Mouse (Mus musculus) C2C12 (cell line): ENCODE measurements at regions not wholly inside any gene's neighbourhood (a gene's known extent, or its start where the extent isn't known, plus 50 kb on each side); places are given as distances from the start of the nearest gene placed in this dataset.
"Not testable (repeated sequence)": the region's sequence is repeated elsewhere in the genome, so short reads cannot be mapped to it uniquely, and the experiment has no call there.

Experiments
- H3K27me3 ChIP-seq: one replicate; pipeline ENCODE4 v1.6.1; 2011; ENCODE audit not compliant: control insufficient read depth, insufficient read depth, insufficient read length
- H3K36me3 ChIP-seq: one replicate; pipeline ENCODE4 v1.6.1; 2011; ENCODE audit not compliant: control insufficient read depth, insufficient read depth
- H3K4me3 ChIP-seq: one replicate; pipeline ENCODE4 v1.5.1; 2011; ENCODE audit warnings: mild to moderate bottlenecking, control low read depth; ENCODE audit not compliant: poor library complexity, insufficient read depth, severe bottlenecking
- H3K79me2 ChIP-seq: one replicate; pipeline ENCODE4 v1.6.1; 2011; ENCODE audit not compliant: control insufficient read depth, insufficient read depth
- H3K79me3 ChIP-seq: one replicate; pipeline ENCODE4 v1.6.1; 2011; ENCODE audit warnings: low read depth, control low read depth
- H3ac ChIP-seq: one replicate; pipeline ENCODE3; 2011; ENCODE audit warnings: low read depth; ENCODE audit not compliant: control insufficient read depth, insufficient read length
- CEBPB ChIP-seq: IDR thresholded peaks from one replicate; pipeline ENCODE4 v1.6.1; 2011; ENCODE audit warnings: low read depth, mild to moderate bottlenecking, control low read depth, moderate library complexity
- CTCF ChIP-seq: IDR thresholded peaks from one replicate; pipeline ENCODE4 v1.5.1; 2011; ENCODE audit not compliant: control insufficient read depth, insufficient read depth, insufficient read length
- FOSL1 ChIP-seq: IDR thresholded peaks from one replicate; pipeline ENCODE4 v1.8.0; 2011; ENCODE audit warnings: mild to moderate bottlenecking, low read length; ENCODE audit not compliant: poor library complexity, insufficient read depth, severe bottlenecking
- MAX ChIP-seq: IDR thresholded peaks from one replicate; pipeline ENCODE4 v1.6.1; 2011; ENCODE audit warnings: mild to moderate bottlenecking, control low read depth
- MYOD1 ChIP-seq: IDR thresholded peaks from one replicate; pipeline ENCODE4 v1.6.1; 2011; ENCODE audit warnings: low read depth; ENCODE audit not compliant: control insufficient read depth, insufficient read length
- MYOG ChIP-seq: IDR thresholded peaks from one replicate; pipeline ENCODE4 v1.6.1; 2011; ENCODE audit not compliant: control insufficient read depth, insufficient read length; ENCODE audit errors: extremely low read depth
- USF1 ChIP-seq: IDR thresholded peaks from one replicate; pipeline ENCODE4 v1.6.1; 2011; ENCODE audit warnings: low read depth, mild to moderate bottlenecking, control low read depth, moderate library complexity

DNA sequence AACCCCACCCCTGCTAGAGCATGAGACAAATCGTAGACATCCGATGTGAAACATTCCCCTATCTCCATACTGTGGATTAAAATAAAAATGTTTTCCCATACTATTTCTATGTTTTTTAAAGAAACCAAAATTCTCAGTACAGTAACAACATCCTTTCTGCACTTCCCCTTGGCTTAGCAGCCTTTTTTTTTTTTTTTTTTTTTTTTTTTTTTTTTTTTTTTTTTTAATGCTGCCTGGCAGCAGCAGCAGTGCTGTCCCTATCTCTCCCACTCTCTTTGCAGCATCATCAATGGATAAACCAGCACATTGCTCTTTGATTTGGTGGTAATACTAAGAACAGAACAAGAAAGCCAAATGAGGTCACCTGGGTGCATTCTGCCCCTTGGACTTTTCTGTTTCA, 239.3 kb upstream of the Ell2 start:
- H3K79me3 ChIP-seq = no peaks in the 10 kb centered on the region
- H3K27me3 ChIP-seq = no peaks in the 10 kb centered on the region
- no peaks in the 10 kb centered on the region for H3K36me3 ChIP-seq
- H3ac ChIP-seq = no peak overlapping the region
- no peak for TF ChIP-seq FOSL1
- TF ChIP-seq MYOD1 = no peak
- no peak for TF ChIP-seq CEBPB
- TF ChIP-seq CTCF = no peak
- no peak for TF ChIP-seq USF1
- TF ChIP-seq MAX = no peak
- no peak overlapping the region for H3K4me3 ChIP-seq
- H3K79me2 ChIP-seq = no peaks in the 10 kb centered on the region

DNA sequence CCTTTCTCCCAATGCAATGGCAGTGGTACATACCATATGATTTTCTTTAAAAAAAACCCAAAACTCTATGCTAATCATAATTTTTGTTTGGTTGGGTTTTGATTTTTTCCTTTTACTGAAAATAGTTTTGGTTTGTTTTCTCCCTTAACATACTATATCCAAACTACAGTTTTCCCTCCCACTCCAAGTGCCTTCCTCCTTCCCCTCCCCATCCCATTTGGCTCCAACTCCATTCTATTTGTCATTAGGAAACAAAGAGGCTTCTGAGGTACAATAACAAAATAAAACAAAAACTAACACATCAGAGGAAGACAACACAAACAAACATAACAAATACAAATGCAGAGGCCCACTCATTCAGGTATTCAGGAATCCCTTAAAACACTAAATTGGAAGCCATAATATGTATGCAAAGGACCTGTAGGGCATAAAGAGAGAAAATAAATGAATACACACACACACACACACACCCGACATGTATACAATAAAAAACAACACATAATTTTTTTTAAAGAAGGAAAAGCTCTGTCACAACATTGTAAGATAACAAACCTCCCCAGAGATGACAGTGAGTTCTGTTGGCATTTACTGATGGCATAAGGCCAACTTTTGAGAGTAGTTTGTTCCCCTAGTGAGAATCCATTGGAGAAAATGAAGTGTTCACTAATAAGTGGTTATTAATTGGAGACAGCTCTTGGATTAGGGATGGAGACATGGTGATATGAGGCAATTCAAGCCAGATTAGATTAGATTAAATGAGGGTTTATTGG, 230.5 kb upstream of the Ell2 start:
- Histone ChIP-seq H3K27me3 (no peaks in the 10 kb centered on the region), H3K79me3 (no peaks in the 10 kb centered on the region), H3K4me3 (no peak overlapping the region), H3ac (no peak overlapping the region), H3K36me3 (no peaks in the 10 kb centered on the region), H3K79me2 (no peaks in the 10 kb centered on the region)
- no peak for TF ChIP-seq MYOG
- TF ChIP-seq USF1 = no peak
- no peak for TF ChIP-seq CEBPB
- no peak for TF ChIP-seq MYOD1
- TF ChIP-seq FOSL1 = no peak
- TF ChIP-seq CTCF = no peak
- no peak for TF ChIP-seq MAX

DNA sequence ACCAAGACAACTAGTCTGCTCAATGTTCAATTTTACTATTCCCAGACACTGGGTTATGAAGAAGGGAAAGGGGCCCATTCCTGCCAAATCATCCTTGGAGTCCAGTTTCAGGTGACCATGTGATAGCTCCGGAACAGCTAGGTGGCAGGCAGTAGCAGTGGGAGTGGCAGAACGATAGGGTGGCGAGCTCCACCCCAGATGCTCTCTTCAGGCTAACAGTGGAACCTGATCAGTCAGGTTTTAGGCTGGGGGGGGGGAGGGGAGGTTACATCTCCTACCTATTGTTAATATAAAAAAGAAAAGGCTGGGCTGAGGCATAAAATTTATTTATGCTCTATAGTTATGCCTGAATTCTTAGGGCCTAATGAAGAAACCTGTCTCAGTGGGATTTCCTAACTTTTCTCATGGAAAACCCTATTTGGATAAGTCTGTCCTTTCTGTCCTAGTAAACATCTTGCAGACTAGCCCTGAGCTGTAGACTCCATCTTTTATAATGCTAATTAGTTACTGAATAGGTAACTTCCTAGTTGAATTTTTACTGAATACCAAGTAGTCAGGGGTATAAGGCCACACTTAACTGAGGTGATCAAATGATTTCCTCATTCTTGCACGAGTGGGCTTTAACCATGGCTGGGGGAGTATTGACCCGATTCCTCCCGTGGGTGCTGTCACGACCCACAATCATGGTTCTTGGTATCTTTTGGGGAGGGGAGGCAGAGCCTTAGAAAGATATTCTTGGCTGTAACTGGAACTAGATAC, 223.2 kb upstream of the Ell2 start:
- not testable (repeated sequence) for H3ac ChIP-seq, H3K4me3 ChIP-seq, H3K27me3 ChIP-seq, H3K36me3 ChIP-seq, H3K79me3 ChIP-seq, H3K79me2 ChIP-seq

DNA sequence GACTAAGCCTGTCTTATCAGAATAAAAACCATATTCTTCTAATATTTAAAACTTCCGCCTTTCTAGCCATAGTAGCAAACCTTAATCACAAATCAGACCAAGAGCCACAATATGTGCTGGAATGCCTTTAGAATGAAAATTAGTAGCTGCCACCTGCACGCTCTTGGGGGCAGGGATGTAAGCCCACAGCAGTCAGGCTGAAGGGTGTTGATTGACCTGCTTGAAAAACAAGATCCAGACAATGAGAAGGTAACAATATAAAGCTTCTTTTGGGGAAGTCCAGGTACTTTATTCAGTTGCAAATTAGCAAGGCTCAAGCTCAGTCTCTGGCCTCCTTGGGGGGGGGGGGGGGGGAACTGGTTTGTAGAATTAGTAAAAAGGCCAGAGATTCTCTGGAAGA, 222.3 kb upstream of the Ell2 start:
- H3K27me3 ChIP-seq, H3K36me3 ChIP-seq, H3K79me3 ChIP-seq, H3K4me3 ChIP-seq, H3ac ChIP-seq, H3K79me2 ChIP-seq: not testable (repeated sequence)

DNA sequence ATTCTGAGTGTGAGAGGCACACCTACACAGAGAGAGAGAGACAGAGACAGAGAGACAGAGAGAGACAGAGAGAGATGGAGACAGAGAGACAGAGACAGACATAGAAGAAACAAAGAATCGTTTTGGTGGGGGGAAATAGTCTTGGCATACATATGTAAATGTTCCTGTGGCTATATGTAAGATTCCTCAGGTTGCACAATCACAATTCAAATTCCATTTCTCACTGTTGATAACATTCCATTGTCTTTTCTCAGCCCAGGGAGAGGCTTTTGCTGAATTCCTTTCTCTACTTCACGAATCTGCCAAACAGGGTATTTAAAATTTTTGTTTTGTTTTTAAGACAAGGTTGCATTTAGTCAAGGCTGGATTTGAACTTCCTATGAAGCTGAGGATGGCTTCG, 205.0 kb upstream of the Ell2 start:
- peak; percentile 69 for TF ChIP-seq CEBPB
- TF ChIP-seq CTCF = no peak
- no peak for TF ChIP-seq MAX
- no peak for TF ChIP-seq MYOD1
- TF ChIP-seq FOSL1 = no peak
- H3K4me3 ChIP-seq = no peak overlapping the region

DNA sequence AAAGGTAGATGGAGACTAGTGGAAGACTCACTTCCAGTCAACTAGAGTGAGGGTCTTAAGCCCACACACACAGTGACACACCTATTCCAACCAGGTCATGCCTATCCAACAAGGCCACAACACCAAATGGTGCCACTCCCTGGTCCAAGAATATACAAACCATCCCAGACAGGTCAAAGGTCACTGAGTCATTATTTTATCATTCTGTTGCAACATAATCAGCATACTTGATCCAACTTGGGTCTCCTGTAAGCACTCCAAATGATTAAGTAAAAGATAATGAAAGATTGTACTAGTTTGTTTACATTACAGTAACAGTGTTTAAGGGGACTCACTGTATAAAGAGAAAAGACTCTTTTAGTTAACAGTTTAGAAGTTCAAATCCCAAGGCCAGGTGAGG, 203.2 kb upstream of the Ell2 start:
- Histone ChIP-seq H3K4me3 (no peak overlapping the region), H3K36me3 (no peaks in the 10 kb centered on the region), H3K79me2 (no peaks in the 10 kb centered on the region), H3K79me3 (no peaks in the 10 kb centered on the region), H3ac (no peak overlapping the region), H3K27me3 (no peaks in the 10 kb centered on the region)
- peak; percentile 61 for TF ChIP-seq CEBPB
- TF ChIP-seq USF1 = no peak

More for the DNA sequence above, 205.0 kb upstream of the Ell2 start:
- no peaks in the 10 kb centered on the region for H3K36me3 ChIP-seq
- H3K79me2 ChIP-seq = no peaks in the 10 kb centered on the region
- H3ac ChIP-seq = no peak overlapping the region
- H3K27me3 ChIP-seq = no peaks in the 10 kb centered on the region
- no peaks in the 10 kb centered on the region for H3K79me3 ChIP-seq
